Mouse (Mus musculus) midbrain, embryonic 15.5 days (tissue): ENCODE results near the gene Bach2. TPM values are rescaled to one million over a fixed set of nuclear protein-coding genes. Genes with fewer than 3 reads are reported as not detected.

Experiments used
- ATAC-seq: fragments of 200-750 bp; cut with Nextera tagmentation; replicated peaks from 2 replicates; pipeline ENCODE4 v1.8.0; 2017; ENCODE audit warnings: moderate TSS enrichment
- H3K27ac ChIP-seq: fragments of 300-500 bp; sonication (generic); 2 replicates; pipeline ENCODE4 v1.5.1; 2015; ENCODE audit warnings: mild to moderate bottlenecking, inconsistent platforms
- H3K27me3 ChIP-seq: fragments of 300-500 bp; sonication (generic); replicated peaks from 2 replicates; pipeline ENCODE4 v1.6.1; 2015; ENCODE audit warnings: inconsistent platforms
- H3K36me3 ChIP-seq: fragments of 300-500 bp; sonication (generic); replicated peaks from 2 replicates; pipeline ENCODE4 v1.6.1; 2015; ENCODE audit warnings: inconsistent platforms
- H3K4me1 ChIP-seq: fragments of 300-500 bp; sonication (generic); 2 replicates; pipeline ENCODE4 v1.6.1; 2015; ENCODE audit warnings: inconsistent platforms
- H3K4me2 ChIP-seq: fragments of 300-500 bp; sonication (generic); 2 replicates; pipeline ENCODE4 v1.6.1; 2015; ENCODE audit warnings: inconsistent platforms, mild to moderate bottlenecking, moderate library complexity
- H3K4me3 ChIP-seq: fragments of 300-500 bp; sonication (generic); 2 replicates; pipeline ENCODE4 v1.5.1; 2015; ENCODE audit warnings: mild to moderate bottlenecking, inconsistent platforms
- H3K9ac ChIP-seq: fragments of 300-500 bp; sonication (generic); 2 replicates; pipeline ENCODE4 v1.6.1; 2015; ENCODE audit warnings: mild to moderate bottlenecking, inconsistent platforms
- H3K9me3 ChIP-seq: fragments of 300-500 bp; sonication (generic); 2 replicates; pipeline ENCODE4 v1.6.1; 2016; ENCODE audit warnings: inconsistent platforms
- WGBS: fragments of 180-500 bp; shearing (Covaris S2); methylation state at CpG from one replicate; pipeline ENCODE4 v1.1.7; 2015; ENCODE audit warnings: mixed read lengths; 5-methylcytosine and 5-hydroxymethylcytosine counted together
- polyA plus RNA-seq: library from polyadenylated mRNA; unstranded; fragments of >200 nt; fragmentation: Nextera tagmentation; extraction: Ambion mirVana; gene quantifications from 2 replicates; pipeline ENCODE4 v1.2.1, GENCODE M21; 2015

Bach2 gene
- polyA plus RNA-seq, 1 experiment from 2014 or later = 22.3 TPM

- no peak overlapping the region for H3K4me3 ChIP-seq
- H3K9ac ChIP-seq = no peak overlapping the region
- 78% methylated on average over 4 of the region's 4 CpGs for WGBS
- H3K36me3 ChIP-seq = no peaks in the 10 kb centered on the region
- H3K27ac ChIP-seq = no peak overlapping the region
- H3K4me2 ChIP-seq = no peak overlapping the region
- H3K27me3 ChIP-seq = no peaks in the 10 kb centered on the region
- H3K4me1 ChIP-seq = no peaks in the 10 kb centered on the region
- ATAC-seq = no peak
- H3K9me3 ChIP-seq = no peaks in the 10 kb centered on the region
Observed at GRCm38 (mm10) chr4:32260909-32261308, 22.3 kb downstream of the Bach2 start.

- Histone ChIP-seq H3K4me3 (no peak overlapping the region), H3K9me3 (no peaks in the 10 kb centered on the region), H3K27me3 (no peaks in the 10 kb centered on the region), H3K27ac (no peak overlapping the region), H3K4me2 (no peak overlapping the region), H3K9ac (no peak overlapping the region), H3K36me3 (no peaks in the 10 kb centered on the region), H3K4me1 (no peaks in the 10 kb centered on the region)
- 92% methylated on average over 20 of the region's 20 CpGs for WGBS
- ATAC-seq = no peak
Observed at GRCm38 (mm10) chr4:32262825-32263684, 24.5 kb downstream of the Bach2 start.

- Histone ChIP-seq H3K4me1 (no peaks in the 10 kb centered on the region), H3K4me2 (no peak overlapping the region), H3K27ac (no peak overlapping the region), H3K9me3 (no peaks in the 10 kb centered on the region), H3K4me3 (no peak overlapping the region), H3K9ac (no peak overlapping the region), H3K27me3 (no peaks in the 10 kb centered on the region), H3K36me3 (no peaks in the 10 kb centered on the region)
- ATAC-seq = no peak
- WGBS = 69% methylated on average over 10 of the region's 10 CpGs
Observed at GRCm38 (mm10) chr4:32263685-32264038, 25.1 kb downstream of the Bach2 start.

- Histone ChIP-seq H3K4me1 (no peaks in the 10 kb centered on the region), H3K27ac (no peak overlapping the region), H3K9ac (no peak overlapping the region), H3K36me3 (no peaks in the 10 kb centered on the region), H3K27me3 (no peaks in the 10 kb centered on the region), H3K4me2 (no peak overlapping the region), H3K9me3 (no peaks in the 10 kb centered on the region), H3K4me3 (no peak overlapping the region)
- 74% methylated on average over 8 of the region's 8 CpGs for WGBS
- ATAC-seq = no peak
Observed at GRCm38 (mm10) chr4:32264892-32265291, 26.3 kb downstream of the Bach2 start.

GRCm38 (mm10) chr4:32266731-32267130 lies 28.1 kb downstream of the Bach2 start:
- H3K27ac ChIP-seq = no peak overlapping the region
- H3K36me3 ChIP-seq = no peaks in the 10 kb centered on the region
- no peaks in the 10 kb centered on the region for H3K4me1 ChIP-seq
- no peak overlapping the region for H3K4me2 ChIP-seq
- H3K9me3 ChIP-seq = no peaks in the 10 kb centered on the region
- WGBS = 79% methylated on average over 6 of the region's 6 CpGs
- no peak overlapping the region for H3K4me3 ChIP-seq
- no peak for ATAC-seq
- H3K27me3 ChIP-seq = no peaks in the 10 kb centered on the region
- H3K9ac ChIP-seq = no peak overlapping the region

GRCm38 (mm10) chr4:32268042-32268441 lies 29.4 kb downstream of the Bach2 start:
- WGBS = 92% methylated on average over 1 of the region's 1 CpGs
- Histone ChIP-seq H3K4me2 (no peak overlapping the region), H3K9me3 (no peaks in the 10 kb centered on the region), H3K4me3 (no peak overlapping the region), H3K27ac (no peak overlapping the region), H3K36me3 (no peaks in the 10 kb centered on the region), H3K9ac (no peak overlapping the region), H3K27me3 (no peaks in the 10 kb centered on the region), H3K4me1 (no peaks in the 10 kb centered on the region)
- no peak for ATAC-seq

- no peak overlapping the region for H3K4me3 ChIP-seq
- WGBS = 84% methylated on average over 5 of the region's 5 CpGs
- H3K27ac ChIP-seq = no peak overlapping the region
- H3K9me3 ChIP-seq = no peaks in the 10 kb centered on the region
- H3K9ac ChIP-seq = no peak overlapping the region
- no peak overlapping the region for H3K4me2 ChIP-seq
- ATAC-seq = no peak
- no peaks in the 10 kb centered on the region for H3K27me3 ChIP-seq
- H3K4me1 ChIP-seq = no peaks in the 10 kb centered on the region
- H3K36me3 ChIP-seq = no peaks in the 10 kb centered on the region
Observed at GRCm38 (mm10) chr4:32272398-32272797, 33.8 kb downstream of the Bach2 start.

- H3K4me1 ChIP-seq = no peaks in the 10 kb centered on the region
- no peak overlapping the region for H3K9ac ChIP-seq
- no peaks in the 10 kb centered on the region for H3K9me3 ChIP-seq
- H3K4me3 ChIP-seq = no peak overlapping the region
- no peak overlapping the region for H3K4me2 ChIP-seq
- no peaks in the 10 kb centered on the region for H3K27me3 ChIP-seq
- no peak for ATAC-seq
- 94% methylated on average over 6 of the region's 6 CpGs for WGBS
- no peak overlapping the region for H3K27ac ChIP-seq
- H3K36me3 ChIP-seq = no peaks in the 10 kb centered on the region
Observed at GRCm38 (mm10) chr4:32274776-32275294, 36.2 kb downstream of the Bach2 start.

- peak; percentile 35; the same call in 1 of the 2 replicates for ATAC-seq
- no peak overlapping the region for H3K27ac ChIP-seq
Observed at GRCm38 (mm10) chr4:32279842-32280241, 41.2 kb downstream of the Bach2 start.

GRCm38 (mm10) chr4:32280401-32280800 lies 41.8 kb downstream of the Bach2 start:
- Histone ChIP-seq H3K4me2 (no peak overlapping the region), H3K4me1 (no peaks in the 10 kb centered on the region), H3K27me3 (no peaks in the 10 kb centered on the region), H3K27ac (no peak overlapping the region), H3K9ac (no peak overlapping the region), H3K36me3 (no peaks in the 10 kb centered on the region), H3K9me3 (no peaks in the 10 kb centered on the region), H3K4me3 (no peak overlapping the region)
- no peak for ATAC-seq
- WGBS = 78% methylated on average over 6 of the region's 6 CpGs

More at GRCm38 (mm10) chr4:32279842-32280241, 41.2 kb downstream of the Bach2 start:
- Histone ChIP-seq H3K27me3 (no peaks in the 10 kb centered on the region), H3K36me3 (no peaks in the 10 kb centered on the region), H3K9ac (no peak overlapping the region), H3K4me1 (no peaks in the 10 kb centered on the region), H3K9me3 (no peaks in the 10 kb centered on the region), H3K4me3 (no peak overlapping the region), H3K4me2 (no peak overlapping the region)
- WGBS = 94% methylated on average over 1 of the region's 1 CpGs

- Histone ChIP-seq H3K9ac (no peak overlapping the region), H3K4me2 (no peak overlapping the region), H3K27ac (no peak overlapping the region), H3K36me3 (no peaks in the 10 kb centered on the region), H3K4me3 (no peak overlapping the region), H3K4me1 (no peaks in the 10 kb centered on the region), H3K9me3 (no peaks in the 10 kb centered on the region), H3K27me3 (no peaks in the 10 kb centered on the region)
- WGBS = 82% methylated on average over 6 of the region's 6 CpGs
- ATAC-seq = no peak
Observed at GRCm38 (mm10) chr4:32281306-32281705, 42.7 kb downstream of the Bach2 start.

GRCm38 (mm10) chr4:32286405-32286804 lies 47.8 kb downstream of the Bach2 start:
- Histone ChIP-seq H3K4me2 (no peak overlapping the region), H3K9ac (no peak overlapping the region), H3K4me3 (no peak overlapping the region), H3K9me3 (no peaks in the 10 kb centered on the region), H3K27me3 (no peaks in the 10 kb centered on the region), H3K4me1 (peaks cover 31% of the 10 kb centered on the region), H3K27ac (no peak overlapping the region), H3K36me3 (no peaks in the 10 kb centered on the region)
- no peak for ATAC-seq
- WGBS = 91% methylated on average over 8 of the region's 8 CpGs
